Mouse (Mus musculus) olfactory bulb, adult 2 months (tissue): ENCODE measurements around the gene Adam19.

Experiments
- CTCF ChIP-seq: fragments of 200-500 bp; IDR thresholded peaks from 2 replicates; pipeline ENCODE4 v1.5.1; 2012; ENCODE audit warnings: low read depth, mild to moderate bottlenecking, low read length, moderate library complexity; ENCODE audit not compliant: insufficient read depth
- POLR2A ChIP-seq: fragments of 200-500 bp; IDR thresholded peaks from 2 replicates; pipeline ENCODE4 v1.6.1; 2012; ENCODE audit warnings: mild to moderate bottlenecking, low read depth, low read length, moderate library complexity; ENCODE audit not compliant: insufficient read depth

- TF ChIP-seq POLR2A (no peak), CTCF (no peak)
These were observed 75.5 kb downstream of the Adam19 start for GRCm38 (mm10) chr11:46131022-46131986.
